In genomic region chr2:25394281-25395221, GRCm38 (mm10) we compare ENCODE assay signal across 10 mouse cellular contexts. TPM values are rescaled to one million over a fixed set of nuclear protein-coding genes. Genes with fewer than 3 reads are reported as not detected.
DNase-seq lines count a peak whose midpoint lies in the region; ATAC-seq and TF ChIP-seq lines count a peak whose summit lies in the region.
"Had no signal": no experiment of that assay in that cellular context is flagged by ENCODE, and none has a peak within 500 bp of the region (broad histone marks: within the 10 kb centered on the region; RNA-seq: fewer than 3 reads in every experiment).

No protein-coding gene starts in this region.

- TF ChIP-seq CTCF in intestine, postnatal 0 days (IDR thresholded peaks at IDR 0.05; ENCODE audit: low read depth) = no peak

- ATAC-seq in intestine, embryonic 14.5 days (replicated peaks; ENCODE audit: low FRiP score, low TSS enrichment, low read depth) = 0 out of 2 replicates have a peak, but pooled peaks have one; percentile 5
- ATAC-seq in intestine, postnatal 0 days = no peak
- peak; percentile 73 for ATAC-seq in neural tube, embryonic 15.5 days (ENCODE audit: low FRiP score)
- ATAC-seq in CD4-positive, CD25-positive, alpha-beta regulatory T cell, adult 4 months = no peak

- H3K27ac ChIP-seq in intestine, embryonic 14.5 days (ENCODE audit: low read depth) = no peak overlapping the region; the same call in 1 of the 2 replicates
- H3K27ac ChIP-seq in intestine, postnatal 0 days (ENCODE audit: low read depth, low read length) = no peak overlapping the region
- H3K27ac ChIP-seq in neural tube, embryonic 15.5 days (replicated peaks) = no peak overlapping the region; the same call in 1 of the 2 replicates

- intact Hi-C loops in heart, postnatal 36 days (cut with DNase I) = loop anchor here (5.0 kb wide), 1 partner anchor 112 kb away; no protein-coding TSS in a partner anchor

- no peak overlapping the region for H3K9ac ChIP-seq in intestine, embryonic 14.5 days (ENCODE audit: low read length)
- no peak overlapping the region for H3K9ac ChIP-seq in intestine, postnatal 0 days (ENCODE audit: low read depth, low read length)
- no peak overlapping the region for H3K9ac ChIP-seq in neural tube, embryonic 15.5 days (replicated peaks)

- H3K4me3 ChIP-seq in intestine, embryonic 14.5 days (ENCODE audit: low read depth, low read length) = no peak overlapping the region
- H3K4me3 ChIP-seq in intestine, postnatal 0 days (ENCODE audit: low read depth, low read length) = no peak overlapping the region
- no peak overlapping the region for H3K4me3 ChIP-seq in neural tube, embryonic 15.5 days (replicated peaks)

- H3K4me2 ChIP-seq in intestine, embryonic 14.5 days (ENCODE audit: low read length) = no peak overlapping the region
- no peak overlapping the region for H3K4me2 ChIP-seq in intestine, postnatal 0 days (replicated peaks; ENCODE audit: low read depth)
- no peak overlapping the region for H3K4me2 ChIP-seq in neural tube, embryonic 15.5 days

- 45% methylated on average over 3 of the region's 3 CpGs for WGBS in intestine, embryonic 14.5 days
- 49% methylated on average over 3 of the region's 3 CpGs for WGBS in intestine, postnatal 0 days
- 30% methylated on average over 3 of the region's 3 CpGs for WGBS in neural tube, embryonic 15.5 days

- no peak for DNase-seq in intestine, embryonic 14.5 days (ENCODE audit: low spot score)
- DNase-seq in Muller cell, postnatal 12 days (ENCODE audit: inconsistent ontology term) = peak; percentile 96
- DNase-seq in cerebellum, postnatal 25 days = peak; percentile 34 to 61
- DNase-seq in heart, postnatal 36 days = peak; percentile 52 to 71
- no peak for DNase-seq in adrenal gland, postnatal 4 days (ENCODE audit: low spot score in 2 of 2)

- peaks cover 12% of the 10 kb centered on the region for H3K4me1 ChIP-seq in intestine, embryonic 14.5 days (replicated peaks; ENCODE audit: control insufficient read depth, insufficient read depth, low read length)
- H3K4me1 ChIP-seq in intestine, postnatal 0 days (replicated peaks; ENCODE audit: control insufficient read depth, insufficient read depth, low read length) = no peaks in the 10 kb centered on the region
- peaks cover 15% of the 10 kb centered on the region for H3K4me1 ChIP-seq in neural tube, embryonic 15.5 days

- peaks cover 50% of the 10 kb centered on the region for H3K27me3 ChIP-seq in intestine, embryonic 14.5 days (replicated peaks; ENCODE audit: control insufficient read depth, insufficient read depth, low read length)
- H3K27me3 ChIP-seq in intestine, postnatal 0 days (replicated peaks; ENCODE audit: control insufficient read depth, insufficient read depth, low read length) = 0 out of 2 replicates have a peak, but pooled peaks cover 3% of the 10 kb centered on the region
- H3K27me3 ChIP-seq in neural tube, embryonic 15.5 days (replicated peaks) = peaks cover 63% of the 10 kb centered on the region

- no peaks in the 10 kb centered on the region for H3K36me3 ChIP-seq in intestine, embryonic 14.5 days (ENCODE audit: control insufficient read depth, insufficient read depth, low read length)
- no peaks in the 10 kb centered on the region for H3K36me3 ChIP-seq in intestine, postnatal 0 days (ENCODE audit: control insufficient read depth, insufficient read depth)
- no peaks in the 10 kb centered on the region for H3K36me3 ChIP-seq in neural tube, embryonic 15.5 days

- no peaks in the 10 kb centered on the region for H3K9me3 ChIP-seq in intestine, embryonic 14.5 days (ENCODE audit: control insufficient read depth, low read length)
- H3K9me3 ChIP-seq in intestine, postnatal 0 days (ENCODE audit: control insufficient read depth) = no peaks in the 10 kb centered on the region
- H3K9me3 ChIP-seq in neural tube, embryonic 15.5 days (replicated peaks) = no peaks in the 10 kb centered on the region

RNA-seq across cellular contexts. Expression of gene Entpd2, which starts 1.1 kb away (rescaled TPM):
- polyA plus RNA-seq in intestine, embryonic 14.5 days (2014; fragmentation: Nextera tagmentation; extraction: Ambion mirVana) = 5.9 and 7.4 TPM in 2 replicates
- polyA plus RNA-seq in intestine, postnatal 0 days (2015; fragmentation: Nextera tagmentation; extraction: Ambion mirVana) = 33.9 and 38.1 TPM in 2 replicates
- 10 to 100 TPM; 14.5 to 15.4 TPM for total RNA-seq in heart, postnatal 36 days (2021)
- polyA plus RNA-seq in neural tube, embryonic 15.5 days (2015; fragmentation: Nextera tagmentation; extraction: Ambion mirVana) = 9.6 TPM in 2 replicates
- polyA plus RNA-seq in CD4-positive, CD25-positive, alpha-beta regulatory T cell, adult 4 months (2017; shearing (Covaris generic)) = not detected
- 10 to 100 TPM in 1 of 2 experiments, 1 to 10 TPM in 1; 10.0 to 11.8 TPM for total RNA-seq in adrenal gland, postnatal 4 days (2021)
- total RNA-seq: MEL had no signal
- polyA plus RNA-seq: limb, embryonic 11.5 days had no signal

RNA-seq across cellular contexts. Expression of gene Npdc1, which starts 4.6 kb away (rescaled TPM):
- 42.2 and 45.4 TPM in 2 replicates for polyA plus RNA-seq in intestine, embryonic 14.5 days (2014; fragmentation: Nextera tagmentation; extraction: Ambion mirVana)
- polyA plus RNA-seq in intestine, postnatal 0 days (2015; fragmentation: Nextera tagmentation; extraction: Ambion mirVana) = 49.2 and 52.3 TPM in 2 replicates
- total RNA-seq in heart, postnatal 36 days (2021) = 10 to 100 TPM; 27.3 to 27.8 TPM
- 398 and 483 TPM in 2 replicates for polyA plus RNA-seq in neural tube, embryonic 15.5 days (2015; fragmentation: Nextera tagmentation; extraction: Ambion mirVana)
- 1 to 10 TPM; 1.4 to 2.3 TPM for polyA plus RNA-seq in CD4-positive, CD25-positive, alpha-beta regulatory T cell, adult 4 months (2017; shearing (Covaris generic))
- 100 to 1,000 TPM; 102 to 112 TPM for total RNA-seq in adrenal gland, postnatal 4 days (2021)
- total RNA-seq: MEL had no signal

RNA-seq across cellular contexts. Expression of gene Sapcd2, which starts 22.4 kb away (rescaled TPM):
- 43.2 and 47.4 TPM in 2 replicates for polyA plus RNA-seq in intestine, embryonic 14.5 days (2014; fragmentation: Nextera tagmentation; extraction: Ambion mirVana)
- polyA plus RNA-seq in intestine, postnatal 0 days (2015; fragmentation: Nextera tagmentation; extraction: Ambion mirVana) = 112 and 129 TPM in 2 replicates
- total RNA-seq in heart, postnatal 36 days (2021) = under 1 TPM; 0.46 to 0.56 TPM
- polyA plus RNA-seq in neural tube, embryonic 15.5 days (2015; fragmentation: Nextera tagmentation; extraction: Ambion mirVana) = 10.6 and 16.3 TPM in 2 replicates
- polyA plus RNA-seq in CD4-positive, CD25-positive, alpha-beta regulatory T cell, adult 4 months (2017; shearing (Covaris generic)) = 1 to 10 TPM in 1 of 2 experiments, under 1 TPM in 1; 0.58 to 1.2 TPM
- 1 to 10 TPM; 9.3 to 9.4 TPM for total RNA-seq in adrenal gland, postnatal 4 days (2021)

RNA-seq across cellular contexts. Expression of gene Fut7, which starts 28.5 kb away (rescaled TPM):
- polyA plus RNA-seq in intestine, embryonic 14.5 days (2014; fragmentation: Nextera tagmentation; extraction: Ambion mirVana) = 0.15 TPM in 1 of 2 replicates, not detected in the other
- polyA plus RNA-seq in intestine, postnatal 0 days (2015; fragmentation: Nextera tagmentation; extraction: Ambion mirVana) = 0.26 and 0.27 TPM in 2 replicates
- total RNA-seq in heart, postnatal 36 days (2021) = under 1 TPM; 0.27 to 0.36 TPM
- 0.13 and 0.38 TPM in 2 replicates for polyA plus RNA-seq in neural tube, embryonic 15.5 days (2015; fragmentation: Nextera tagmentation; extraction: Ambion mirVana)
- 10 to 100 TPM in 1 of 2 experiments, 1 to 10 TPM in 1; 4.0 to 11.7 TPM for polyA plus RNA-seq in CD4-positive, CD25-positive, alpha-beta regulatory T cell, adult 4 months (2017; shearing (Covaris generic))
- total RNA-seq in adrenal gland, postnatal 4 days (2021) = under 1 TPM in 1 of 2 experiments, not detected in 1; 0.82 TPM
- polyA plus RNA-seq: limb, embryonic 11.5 days had no signal

RNA-seq across cellular contexts. Expression of gene Uap1l1, which starts 29.1 kb away (rescaled TPM):
- polyA plus RNA-seq in intestine, embryonic 14.5 days (2014; fragmentation: Nextera tagmentation; extraction: Ambion mirVana) = 36.3 and 46.0 TPM in 2 replicates
- polyA plus RNA-seq in intestine, postnatal 0 days (2015; fragmentation: Nextera tagmentation; extraction: Ambion mirVana) = 668 and 708 TPM in 2 replicates
- 1 to 10 TPM; 6.7 to 8.6 TPM for total RNA-seq in heart, postnatal 36 days (2021)
- 8.5 and 14.0 TPM in 2 replicates for polyA plus RNA-seq in neural tube, embryonic 15.5 days (2015; fragmentation: Nextera tagmentation; extraction: Ambion mirVana)
- polyA plus RNA-seq in CD4-positive, CD25-positive, alpha-beta regulatory T cell, adult 4 months (2017; shearing (Covaris generic)) = 10 to 100 TPM; 18.0 to 18.8 TPM
- 10 to 100 TPM; 18.6 to 24.0 TPM for total RNA-seq in adrenal gland, postnatal 4 days (2021)

Comparison
In these comparisons a context has a peak if more than half of its experiments do, and no peak if none do; other contexts are left out.
1. ATAC-seq: peak in intestine, embryonic 14.5 days (single experiment) and neural tube, embryonic 15.5 days (single experiment); none in intestine, postnatal 0 days (single experiment) and CD4-positive, CD25-positive, alpha-beta regulatory T cell, adult 4 months (single experiment).
2. DNase-seq: peak in Muller cell, postnatal 12 days (single experiment), cerebellum, postnatal 25 days (2 of 2) and heart, postnatal 36 days (2 of 2); none in intestine, embryonic 14.5 days (single experiment) and adrenal gland, postnatal 4 days (0 of 2).
3. RNA of gene Npdc1, which starts 4.6 kb away (polyA plus RNA-seq): 398 to 483 TPM in neural tube, embryonic 15.5 days, 49.2 to 52.3 TPM in intestine, postnatal 0 days and 42.2 to 45.4 TPM in intestine, embryonic 14.5 days; 1.4 to 2.3 TPM in CD4-positive, CD25-positive, alpha-beta regulatory T cell, adult 4 months; every median in the first group is over 10 times any median in the second.